Mouse (Mus musculus) megakaryocyte, adult 5-6 weeks (primary cell): Measurements from ENCODE around the gene Grik5. TPM values are rescaled to one million over a fixed set of nuclear protein-coding genes. Genes with fewer than 3 reads are reported as not detected.

ENCODE experiments used
- ATAC-seq: 2 replicates; pipeline ENCODE4 v1.8.0; 2016; ENCODE audit warnings: mild to moderate bottlenecking, inconsistent platforms; ENCODE audit not compliant: poor library complexity, severe bottlenecking
- total RNA-seq, 2 experiments: library from RNA; stranded (forward) in 1 of 2; stranded (reverse) in 1 of 2; fragments of 153-499, 151-499 nt in 1 of 2; fragments of 221-1000, 200-1000 nt in 1 of 2; gene quantifications; 2 replicates each; pipeline versions ENCODE4 v1.2.3 to v1.2.4; 2015 to 2017

The Grik5 gene
- total RNA-seq, 2 experiments from 2014 or later: 1.1 to 2.6 TPM

- ATAC-seq: no peak
Measured at GRCm38 (mm10) chr7:25034796-25035195, 37.4 kb downstream of the Grik5 start.

GRCm38 (mm10) chr7:25031528-25031927 is 40.6 kb downstream of the Grik5 start:
- ATAC-seq: no peak

- ATAC-seq: peak; percentile 68
Measured at GRCm38 (mm10) chr7:25030032-25030753, 42.0 kb downstream of the Grik5 start.

- no peak for ATAC-seq
Measured at GRCm38 (mm10) chr7:25026452-25026851, 45.7 kb downstream of the Grik5 start.

GRCm38 (mm10) chr7:25025855-25026439 is 46.2 kb downstream of the Grik5 start:
- ATAC-seq: no peak

- ATAC-seq: no peak
Measured at GRCm38 (mm10) chr7:25011592-25011991, 60.6 kb downstream of the Grik5 start.

- peak; percentile 31 for ATAC-seq
Measured at GRCm38 (mm10) chr7:25010090-25010913, 61.8 kb downstream of the Grik5 start.

- ATAC-seq: no peak
Measured at GRCm38 (mm10) chr7:25009099-25009700, 62.9 kb downstream of the Grik5 start.

- no peak for ATAC-seq
Measured at GRCm38 (mm10) chr7:25008635-25009034, 63.5 kb downstream of the Grik5 start.

- ATAC-seq: no peak
Measured at GRCm38 (mm10) chr7:25007609-25008374, 64.4 kb downstream of the Grik5 start.

- peak; percentile 88 for ATAC-seq
Measured at GRCm38 (mm10) chr7:25006586-25007364, 65.4 kb downstream of the Grik5 start.

GRCm38 (mm10) chr7:25006171-25006570 is 66.0 kb downstream of the Grik5 start:
- ATAC-seq: no peak

GRCm38 (mm10) chr7:25005421-25006065 is 66.6 kb downstream of the Grik5 start, which contains the start of gene Atp1a3:
Atp1a3 (minus strand) TSS chr7:25005958.
- ATAC-seq: peak; percentile 67

GRCm38 (mm10) chr7:25004806-25005205 is 67.3 kb downstream of the Grik5 start:
- no peak for ATAC-seq

- no peak for ATAC-seq
Measured at GRCm38 (mm10) chr7:25003820-25004388, 68.2 kb downstream of the Grik5 start.

- ATAC-seq: no peak
Measured at GRCm38 (mm10) chr7:25003291-25003690, 68.9 kb downstream of the Grik5 start.

GRCm38 (mm10) chr7:25000711-25001110 is 71.4 kb downstream of the Grik5 start:
- 0 out of 2 replicates have a peak, but pooled peaks have one; percentile 4 for ATAC-seq

GRCm38 (mm10) chr7:25000211-25000610 is 71.9 kb downstream of the Grik5 start:
- peak; percentile 84 for ATAC-seq

- ATAC-seq: no peak
Measured at GRCm38 (mm10) chr7:24993081-24993480, 79.1 kb downstream of the Grik5 start.
